Mouse (Mus musculus): ENCODE results near the gene Gli1. TPM values are rescaled to one million over a fixed set of nuclear protein-coding genes. Genes with fewer than 3 reads are reported as not detected.

Gli1 gene
- not detected for total RNA-seq (2023)

DNA sequence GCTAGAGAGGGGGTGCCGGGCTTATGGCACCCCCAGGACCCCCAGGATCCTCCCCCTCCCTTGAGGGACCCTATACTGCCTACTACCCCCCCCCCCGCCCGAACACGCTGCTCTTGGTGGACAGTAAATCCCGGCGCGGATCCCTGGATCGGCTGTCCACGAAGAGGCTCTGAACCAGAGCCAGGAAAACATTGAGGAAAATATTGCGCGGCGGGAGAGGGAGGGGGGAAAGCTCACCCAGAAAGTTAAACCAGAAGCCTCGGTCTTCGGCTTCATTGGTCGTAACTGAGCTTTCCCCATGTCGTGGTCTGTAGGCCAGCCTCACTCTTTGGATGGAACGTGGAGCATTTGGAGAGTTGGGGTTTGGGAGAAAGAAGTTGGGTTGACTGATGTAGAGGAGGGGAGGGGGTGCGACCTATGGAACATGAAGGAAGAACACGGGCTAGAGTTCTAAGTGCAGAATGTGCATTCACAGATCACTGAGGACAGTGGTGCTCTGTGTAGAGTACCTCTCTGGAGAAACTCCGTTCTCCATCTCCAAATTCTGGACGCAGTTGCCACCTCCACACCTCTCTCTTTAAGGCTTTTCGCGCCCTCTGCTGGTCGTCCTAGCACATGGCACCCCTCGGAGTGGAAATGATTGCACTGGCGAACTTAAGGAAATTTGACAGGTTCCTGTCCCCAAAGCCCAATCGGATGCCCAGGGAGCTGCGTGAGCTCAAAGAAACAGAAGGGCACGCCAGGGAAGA is at the start of gene Gli1:
TSS of gene Gli1 (minus strand) at position 84 of the 749 bp plus-strand sequence.

DNA sequence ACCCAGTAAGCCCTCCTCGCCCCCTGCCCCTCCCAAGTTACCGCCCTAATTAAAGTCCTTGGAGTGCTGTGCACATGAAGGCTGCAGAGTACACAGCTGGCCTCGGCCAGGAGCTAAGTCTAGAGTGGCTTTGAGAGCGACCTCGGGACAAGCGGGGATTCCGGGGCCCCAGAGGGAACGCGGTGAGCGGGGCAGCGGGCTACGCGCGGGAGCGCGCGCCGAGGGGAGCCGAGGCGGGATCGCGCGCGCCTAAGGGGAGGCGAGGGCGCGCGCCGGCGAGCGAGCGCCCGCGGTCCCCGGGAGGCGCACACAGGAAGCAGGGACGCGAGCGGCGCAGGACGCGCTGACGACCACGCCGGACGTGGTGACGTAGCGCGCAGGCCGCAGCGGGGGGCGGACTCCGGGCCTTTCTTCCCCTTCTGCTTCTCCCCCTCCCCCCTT is 38.5 kb upstream of the Gli1 start, which contains the start of gene R3hdm2:
TSS of gene R3hdm2 (plus strand) at position 77 of the 441 bp plus-strand sequence.

DNA sequence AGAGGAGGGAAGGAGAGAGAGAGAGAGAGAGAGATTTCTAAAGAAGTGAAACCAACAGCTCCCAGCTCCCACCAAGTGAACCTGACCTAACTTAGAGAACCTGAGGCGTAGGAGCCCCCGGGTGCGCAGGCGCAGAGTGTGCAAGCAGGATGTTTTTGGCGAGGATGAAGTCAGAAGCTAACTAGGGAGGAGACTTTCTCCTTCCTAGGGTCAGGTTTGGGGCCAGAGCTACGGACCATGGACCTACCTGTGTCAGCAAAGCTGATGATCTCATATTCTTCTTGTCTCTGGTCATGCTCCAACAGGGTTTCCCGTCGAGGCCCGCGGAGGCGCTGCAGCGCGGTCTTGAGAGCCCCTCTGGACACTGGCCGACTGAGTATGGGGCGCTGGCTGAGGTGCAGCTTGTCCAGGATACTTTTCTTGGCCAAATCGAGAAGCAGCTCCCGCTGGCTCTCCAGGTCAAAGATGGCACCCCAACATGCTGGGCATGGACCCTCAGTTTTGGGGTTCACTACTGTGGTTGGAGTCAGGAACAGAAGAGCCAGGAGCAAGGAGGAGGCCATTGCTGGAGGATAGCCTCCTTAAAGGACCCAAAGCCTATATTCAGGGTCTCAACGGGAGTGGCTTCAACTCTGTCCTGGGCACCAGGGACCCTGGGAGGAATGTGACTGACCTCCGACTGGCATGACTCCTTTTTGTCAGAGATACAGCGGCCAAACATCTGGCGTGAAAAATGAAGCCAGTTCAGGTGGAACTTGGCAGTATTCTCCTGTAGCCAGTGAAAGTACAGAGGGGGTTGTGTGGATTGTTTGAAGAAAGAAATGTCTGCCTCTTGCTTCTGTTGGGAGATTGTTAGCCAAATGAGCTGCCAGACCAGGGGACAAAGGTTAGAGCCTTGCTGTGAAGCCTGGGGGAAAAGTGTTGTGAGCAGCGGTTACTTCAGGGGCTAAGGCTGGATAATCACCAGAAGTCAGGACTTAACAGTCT is 28.4 kb upstream of the Gli1 start, which contains the start of gene Inhbc:
TSS of gene Inhbc (minus strand) at position 598 of the 987 bp plus-strand sequence.

DNA sequence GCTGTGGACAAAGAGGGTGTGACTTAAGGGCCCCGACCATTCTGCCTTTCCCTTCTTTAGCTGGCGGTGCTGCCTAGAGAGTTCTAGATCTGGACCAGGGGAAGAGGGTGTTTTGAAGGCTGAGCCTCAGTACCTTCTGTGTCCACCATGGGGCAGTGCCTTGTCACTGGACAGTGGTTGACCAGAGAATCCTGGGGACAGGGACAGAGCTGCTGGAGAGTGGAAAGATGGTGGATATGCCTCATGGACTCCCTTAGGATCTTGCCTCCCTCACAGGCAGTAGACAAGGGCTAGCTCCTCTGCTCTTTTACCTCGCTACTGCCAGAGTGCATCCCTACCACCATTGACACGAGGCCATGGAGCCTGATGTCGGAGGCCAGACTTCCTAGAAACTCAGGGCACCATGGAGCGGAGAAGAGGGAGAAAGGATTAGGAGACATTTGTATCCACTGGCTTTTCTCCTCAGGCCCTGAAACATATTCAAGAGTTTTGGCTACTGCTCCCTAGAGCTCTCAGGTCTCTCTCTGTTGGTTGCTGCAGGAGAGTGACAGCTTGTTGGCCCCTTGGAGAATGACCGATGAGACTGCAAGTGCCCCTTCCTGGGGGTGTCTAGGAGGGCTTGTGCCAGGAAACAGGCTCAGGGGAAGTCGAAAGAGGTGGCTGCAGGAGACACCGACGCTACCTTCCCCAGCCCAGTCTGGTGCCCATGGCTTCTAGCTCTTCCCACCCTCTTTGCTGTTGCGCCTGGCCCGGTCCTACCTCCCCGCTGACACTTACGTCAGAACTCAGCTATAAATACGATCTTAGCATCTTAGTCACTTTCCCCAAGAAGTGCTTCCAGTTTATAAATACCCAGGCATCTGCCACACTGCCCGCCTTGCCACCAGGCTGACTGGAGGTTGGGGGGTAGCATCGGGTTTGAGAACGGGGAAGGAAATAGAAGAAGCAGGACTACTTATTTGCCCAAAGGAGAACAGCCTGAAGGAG is 12.4 kb upstream of the Gli1 start, which contains the start of gene Inhbe:
TSS of gene Inhbe (minus strand) at position 503 of the 987 bp plus-strand sequence.

DNA sequence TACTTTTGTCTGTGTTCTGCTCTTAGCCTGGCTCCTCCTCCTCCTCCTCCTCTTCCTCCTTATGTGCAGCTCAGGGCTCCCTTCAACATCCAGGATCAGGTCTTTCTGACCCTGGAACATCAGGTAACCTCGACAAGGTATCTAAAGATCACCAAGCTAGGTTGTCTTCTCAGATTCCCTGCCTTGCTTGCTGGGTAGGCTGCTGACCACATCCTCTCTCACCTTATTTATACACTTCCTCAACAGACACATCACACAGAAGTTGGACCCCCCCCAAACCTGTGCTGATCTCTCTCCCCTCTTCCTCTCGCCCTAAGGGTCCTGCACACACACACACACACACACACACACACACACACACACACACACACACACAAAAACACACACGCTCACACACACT is 20.2 kb downstream of the Gli1 start, which contains the start of gene Arhgap9:
TSS of gene Arhgap9 (plus strand) at position 344 of the 400 bp plus-strand sequence.

DNA sequence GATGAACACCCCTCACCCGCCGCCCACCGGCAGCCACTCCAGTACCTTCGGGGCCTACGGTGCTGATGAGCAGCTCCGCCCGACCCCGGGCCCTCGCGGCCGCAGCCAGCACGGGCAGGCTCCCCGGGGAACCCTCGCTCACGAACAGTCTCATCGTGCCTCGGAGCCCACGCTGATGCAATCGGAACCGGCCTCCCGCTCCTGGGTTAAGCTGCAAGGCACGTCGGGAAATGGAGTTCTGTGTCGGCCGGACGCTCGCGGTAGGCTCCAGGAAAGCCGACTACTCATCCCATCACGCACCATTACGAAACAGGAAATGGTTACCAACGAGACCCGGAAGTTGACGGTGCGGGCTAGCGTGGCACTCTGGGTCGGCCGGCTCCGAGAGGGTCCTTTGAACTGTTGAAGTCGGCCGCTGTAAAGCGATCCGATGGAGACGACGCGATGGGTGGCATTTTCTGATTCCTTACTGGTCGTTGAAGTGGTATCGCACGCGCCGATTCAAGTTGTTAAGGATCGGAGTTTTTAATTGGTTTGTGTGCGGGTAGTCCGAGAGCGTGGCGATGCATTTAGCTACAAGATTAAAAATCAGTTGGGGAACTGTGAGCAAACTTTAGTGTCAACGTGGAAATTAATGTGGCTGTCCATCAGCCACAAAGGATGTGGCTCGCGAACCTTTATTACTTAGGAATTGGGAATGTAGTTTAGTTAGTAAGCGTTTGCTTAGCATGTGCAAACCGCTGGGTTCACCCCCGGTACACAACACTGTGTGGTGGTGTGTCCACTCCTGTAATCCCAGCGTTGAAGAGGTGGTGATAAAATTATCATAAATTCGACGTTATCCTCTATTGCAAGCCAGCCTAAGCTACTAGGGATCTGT is 30.1 kb downstream of the Gli1 start, which contains the start of gene Mars:
TSS of gene Mars (minus strand) at position 311 of the 880 bp plus-strand sequence.

DNA sequence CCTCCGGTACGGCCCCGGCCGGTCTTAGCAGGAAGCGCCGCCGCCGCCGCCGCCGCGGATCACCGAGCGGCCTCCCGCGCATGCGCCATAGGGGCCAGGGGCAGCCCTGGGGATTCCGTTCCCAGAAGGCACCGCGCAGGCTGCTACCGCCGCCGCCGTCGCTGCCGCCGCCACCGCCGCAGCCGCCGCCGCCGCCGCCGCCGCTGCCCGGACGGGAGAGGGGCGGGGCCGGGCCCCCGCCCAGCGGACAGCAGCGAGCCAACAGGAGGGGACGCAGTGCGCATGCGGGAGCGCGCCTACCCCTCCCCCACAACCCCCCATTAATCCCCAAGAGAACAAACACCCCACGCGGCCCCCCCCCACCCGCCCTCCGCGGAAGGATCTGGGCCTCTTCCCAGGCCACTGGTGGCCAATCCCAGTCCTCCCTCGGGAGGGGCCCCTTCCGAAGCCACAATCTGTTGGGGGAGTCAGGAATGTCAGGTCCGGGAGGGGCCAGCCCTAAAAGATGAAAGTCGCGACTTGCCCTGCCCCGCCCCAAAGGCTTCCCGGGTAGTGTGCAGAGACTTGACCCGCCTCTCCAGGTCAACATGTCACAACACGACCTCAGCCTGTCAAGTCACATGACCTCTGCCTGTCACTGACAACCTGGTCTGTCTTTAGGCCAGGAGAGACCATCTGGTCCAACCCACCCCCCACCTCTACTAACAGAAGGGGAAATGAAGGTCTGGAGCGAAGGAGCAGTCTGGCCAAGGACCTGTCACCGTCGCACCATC is 52.8 kb downstream of the Gli1 start, which contains the start of gene Mbd6:
TSS of gene Mbd6 (minus strand) at position 219 of the 773 bp plus-strand sequence.

Other genes starting within 250 kb of the Gli1 start
- gene Os9, start 220.8 kb downstream of the Gli1 start, total RNA-seq (2023), result 86.9 TPM
- 838 TPM for gene B4galnt1, start 176.7 kb downstream of the Gli1 start, total RNA-seq (2023)
- not detected for gene Slc26a10, start 161.3 kb downstream of the Gli1 start, total RNA-seq (2023)
- gene Arhgef25, start 151.9 kb downstream of the Gli1 start, total RNA-seq (2023), result 0.49 TPM
- 60.7 TPM for gene Dtx3, start 146.2 kb downstream of the Gli1 start, total RNA-seq (2023)
- gene Pip4k2c, start 130.4 kb downstream of the Gli1 start, total RNA-seq (2023), result 35.9 TPM
- not detected for gene Kif5a, start 78.6 kb downstream of the Gli1 start, total RNA-seq (2023)
- gene Dctn2, start 75.6 kb downstream of the Gli1 start, total RNA-seq (2023), result 99.5 TPM
- 93.2 TPM for gene Mbd6, start 53.0 kb downstream of the Gli1 start, total RNA-seq (2023)
- 44.1 TPM for gene Mars, start 30.2 kb downstream of the Gli1 start, total RNA-seq (2023)
- gene Arhgap9, start 20.0 kb downstream of the Gli1 start, total RNA-seq (2023), result 328 TPM
- not detected for gene Inhbe, start 12.4 kb upstream of the Gli1 start, total RNA-seq (2023)
- not detected for gene Inhbc, start 28.5 kb upstream of the Gli1 start, total RNA-seq (2023)
- gene R3hdm2, start 38.4 kb upstream of the Gli1 start, total RNA-seq (2023), result 83.0 TPM
- 6.2 TPM for gene Stac3, start 159.7 kb upstream of the Gli1 start, total RNA-seq (2023)
- not detected for gene Ndufa4l2, start 173.0 kb upstream of the Gli1 start, total RNA-seq (2023)
- 117 TPM for gene Shmt2, start 180.5 kb upstream of the Gli1 start, total RNA-seq (2023)
- gene Nxph4, start 192.6 kb upstream of the Gli1 start, total RNA-seq (2023), result not detected

All from CD8-positive naive resting alpha-beta T cell, adult 57 days (primary cell).